Mouse (Mus musculus) stomach, embryonic 14.5 days (tissue): ENCODE measurements at regions not wholly inside any gene's neighbourhood (a gene's known extent, or its start where the extent isn't known, plus 50 kb on each side); places are given as distances from the start of the nearest gene placed in this dataset.

Experiments used
- ATAC-seq: fragments of 200-750 bp; cut with Nextera tagmentation; 2 replicates; pipeline ENCODE4 v1.8.0; 2017; ENCODE audit warnings: low read depth, moderate TSS enrichment; ENCODE audit not compliant: insufficient number of reproducible peaks, insufficient read depth, low FRiP score
- H3K27ac ChIP-seq: fragments of 300-500 bp; sonication (generic); 2 replicates; pipeline ENCODE4 v1.5.1; 2014; ENCODE audit warnings: mild to moderate bottlenecking, low read length, moderate library complexity, mixed read lengths
- H3K27me3 ChIP-seq: fragments of 300-500 bp; sonication (generic); 2 replicates; pipeline ENCODE4 v1.6.1; 2014; ENCODE audit warnings: low read length, control low read depth, mixed read lengths; ENCODE audit not compliant: control insufficient read depth, insufficient read depth
- H3K36me3 ChIP-seq: fragments of 300-500 bp; sonication (generic); 2 replicates; pipeline ENCODE4 v1.6.1; 2014; ENCODE audit warnings: mild to moderate bottlenecking, control low read depth, low read length, moderate library complexity, mixed read lengths; ENCODE audit not compliant: control insufficient read depth, insufficient read depth
- H3K4me1 ChIP-seq: fragments of 300-500 bp; sonication (generic); 2 replicates; pipeline ENCODE4 v1.6.1; 2014; ENCODE audit warnings: low read length, control low read depth, mixed read lengths; ENCODE audit not compliant: control insufficient read depth, insufficient read depth
- H3K4me2 ChIP-seq: fragments of 300-500 bp; sonication (generic); replicated peaks from 2 replicates; pipeline ENCODE4 v1.6.1; 2014; ENCODE audit warnings: low read depth, low read length, control low read depth
- H3K4me3 ChIP-seq: fragments of 300-500 bp; sonication (generic); 2 replicates; pipeline ENCODE4 v1.5.1; 2014; ENCODE audit warnings: low read depth, low read length, control low read depth
- H3K9ac ChIP-seq: fragments of 300-500 bp; sonication (generic); replicated peaks from 2 replicates; pipeline ENCODE4 v1.6.1; 2014; ENCODE audit warnings: low read depth, mild to moderate bottlenecking, control low read depth, low read length, moderate library complexity, mixed read lengths
- H3K9me3 ChIP-seq: fragments of 300-500 bp; sonication (generic); 2 replicates; pipeline ENCODE4 v1.6.1; 2016; ENCODE audit warnings: low read depth, low read length, control low read depth; ENCODE audit not compliant: control insufficient read depth
- WGBS: fragments of 180-500 bp; shearing (Covaris S2); extraction: QIAGEN DNeasy Blood & Tissue Kit; methylation state at CpG from one replicate; pipeline ENCODE4 v1.1.7; 2014; 5-methylcytosine and 5-hydroxymethylcytosine counted together

DNA sequence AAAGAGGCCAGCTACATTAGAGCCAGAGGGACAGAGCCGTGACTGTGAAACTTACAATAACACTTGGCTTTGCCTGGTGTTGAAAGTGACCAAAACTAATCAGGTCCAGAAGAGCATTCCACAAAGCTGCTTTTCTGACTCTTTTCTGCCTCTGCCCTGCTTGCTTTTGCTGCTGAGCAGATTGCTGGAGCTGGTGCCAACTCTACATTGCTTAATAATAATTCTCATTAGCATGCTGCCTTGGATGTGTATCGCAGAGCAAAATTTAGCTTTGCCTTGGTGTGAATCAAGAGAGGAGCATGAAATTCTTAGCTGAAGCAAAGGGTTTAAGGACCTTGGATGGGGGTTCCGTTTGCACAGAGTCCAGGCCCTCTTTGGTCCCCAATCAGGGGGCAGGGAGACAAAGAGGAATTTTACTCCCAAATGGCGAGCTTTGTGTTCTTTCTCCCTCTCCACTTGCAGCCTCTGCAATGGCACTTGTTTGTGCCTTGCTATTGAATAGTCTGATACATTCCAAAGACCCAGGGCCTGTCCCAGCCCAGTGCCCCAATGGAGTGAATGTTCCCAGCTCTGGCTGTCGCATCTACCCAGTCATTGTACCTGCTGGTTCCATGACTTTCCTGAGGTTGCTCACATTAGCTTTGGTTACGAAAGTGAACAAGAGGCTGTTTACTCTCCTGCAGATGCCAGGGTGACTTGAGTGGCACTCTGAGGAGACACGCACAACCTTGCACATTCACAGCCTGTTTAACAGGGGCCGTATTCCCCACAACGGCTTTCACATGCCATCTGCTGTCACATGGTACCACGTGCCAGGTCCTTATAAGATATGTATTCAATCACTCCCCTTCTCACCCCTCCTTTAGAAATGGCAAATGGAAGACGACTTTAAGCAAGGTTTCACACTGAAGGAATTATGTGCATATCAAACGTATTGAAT, 76.9 kb upstream of the Rfx3 start:
- no peak overlapping the region for H3K4me3 ChIP-seq
- H3K27ac ChIP-seq = no peak overlapping the region
- no peaks in the 10 kb centered on the region for H3K36me3 ChIP-seq
- no peak for ATAC-seq
- H3K4me1 ChIP-seq = no peaks in the 10 kb centered on the region
- WGBS = 79% methylated on average over 12 of the region's 12 CpGs
- H3K9ac ChIP-seq = no peak overlapping the region
- H3K27me3 ChIP-seq = no peaks in the 10 kb centered on the region
- no peak overlapping the region for H3K4me2 ChIP-seq
- H3K9me3 ChIP-seq = no peaks in the 10 kb centered on the region

DNA sequence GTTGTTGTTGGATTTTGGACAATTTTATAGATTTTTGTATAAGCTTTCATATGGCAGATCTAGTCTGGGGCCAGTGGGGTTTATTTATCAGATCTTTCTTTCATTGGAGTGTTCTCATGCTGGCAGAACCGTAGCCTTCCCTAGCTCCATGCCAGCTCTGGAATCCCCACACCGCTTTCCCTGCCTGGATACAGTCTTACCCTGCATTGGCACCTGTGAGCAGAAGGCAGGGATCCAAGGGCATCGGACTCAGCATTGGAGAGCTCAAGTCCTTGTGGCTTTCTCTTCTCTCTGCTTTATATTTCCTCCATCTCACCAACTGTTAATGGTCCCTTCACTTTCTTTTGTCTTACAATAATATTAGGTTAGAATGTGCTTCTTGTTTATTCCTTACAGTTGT, 59.4 kb upstream of the Rfx3 start:
- no peaks in the 10 kb centered on the region for H3K36me3 ChIP-seq
- no peak overlapping the region for H3K4me2 ChIP-seq
- no peak overlapping the region for H3K9ac ChIP-seq
- ATAC-seq = no peak
- no peak overlapping the region for H3K4me3 ChIP-seq
- H3K9me3 ChIP-seq = no peaks in the 10 kb centered on the region
- H3K4me1 ChIP-seq = no peaks in the 10 kb centered on the region
- H3K27me3 ChIP-seq = no peaks in the 10 kb centered on the region
- 93% methylated on average over 3 of the region's 3 CpGs for WGBS
- no peak overlapping the region for H3K27ac ChIP-seq
